Mouse (Mus musculus) bone marrow, adult 2 months (tissue): ENCODE measurements around the gene Kif3b.
"Not testable (repeated sequence)": the region's sequence is repeated elsewhere in the genome, so short reads cannot be mapped to it uniquely, and the experiment has no call there.

Source experiments
- CTCF ChIP-seq: fragments of 200-500 bp; IDR thresholded peaks from 2 replicates; pipeline ENCODE4 v1.5.1; 2011; ENCODE audit warnings: low read length, control low read depth; ENCODE audit not compliant: control insufficient read depth, insufficient read depth
- POLR2A ChIP-seq: fragments of 200-500 bp; IDR thresholded peaks from 2 replicates; pipeline ENCODE4 v1.6.1; 2011; ENCODE audit warnings: low read depth, mild to moderate bottlenecking, control low read depth, low read length, borderline replicate concordance; ENCODE audit not compliant: control insufficient read depth

DNA sequence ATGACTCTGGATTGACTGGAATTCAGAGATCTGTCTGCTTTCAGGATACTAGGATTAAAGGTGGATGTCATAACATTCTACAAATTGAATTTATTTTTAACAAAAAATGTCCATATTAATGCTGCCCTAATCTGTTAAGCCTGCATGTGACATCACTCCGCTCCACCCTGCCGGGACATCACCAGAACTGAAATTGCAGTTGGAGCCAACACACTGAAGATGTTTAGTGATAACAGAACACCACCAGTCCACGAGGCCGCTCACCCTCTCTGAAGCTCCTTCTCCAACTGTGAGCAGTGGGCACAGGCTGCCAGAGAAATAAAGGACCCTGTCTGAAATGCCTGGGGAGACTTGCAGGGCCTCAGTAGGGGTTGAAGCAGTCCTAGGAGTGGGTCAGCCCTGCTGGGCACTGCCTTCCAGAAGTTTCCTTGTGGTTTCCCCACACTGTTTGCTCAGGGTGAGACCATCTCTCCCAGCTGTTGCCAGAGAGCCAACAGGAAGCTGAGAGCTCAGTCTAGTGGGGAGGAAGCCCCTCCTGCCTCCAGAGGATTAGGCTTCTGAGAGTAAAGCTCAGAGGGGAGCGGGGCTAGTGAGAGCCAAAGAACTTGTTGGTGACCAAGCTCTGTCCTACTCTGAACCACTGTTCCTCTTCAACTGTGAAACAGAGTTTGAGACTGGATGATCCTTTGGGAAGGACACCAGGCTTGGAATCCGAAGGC is 16.9 kb upstream of the Kif3b start:
- TF ChIP-seq CTCF, POLR2A: not testable (repeated sequence)
